Mouse (Mus musculus) urinary bladder, postnatal 14 days (tissue): ENCODE results near the gene Kif18b.

Experiments
- DNase-seq: peaks from one replicate; pipeline ENCODE4 v3.0.0; 2021; ENCODE audit warnings: low spot score

The Kif18b gene

DNA sequence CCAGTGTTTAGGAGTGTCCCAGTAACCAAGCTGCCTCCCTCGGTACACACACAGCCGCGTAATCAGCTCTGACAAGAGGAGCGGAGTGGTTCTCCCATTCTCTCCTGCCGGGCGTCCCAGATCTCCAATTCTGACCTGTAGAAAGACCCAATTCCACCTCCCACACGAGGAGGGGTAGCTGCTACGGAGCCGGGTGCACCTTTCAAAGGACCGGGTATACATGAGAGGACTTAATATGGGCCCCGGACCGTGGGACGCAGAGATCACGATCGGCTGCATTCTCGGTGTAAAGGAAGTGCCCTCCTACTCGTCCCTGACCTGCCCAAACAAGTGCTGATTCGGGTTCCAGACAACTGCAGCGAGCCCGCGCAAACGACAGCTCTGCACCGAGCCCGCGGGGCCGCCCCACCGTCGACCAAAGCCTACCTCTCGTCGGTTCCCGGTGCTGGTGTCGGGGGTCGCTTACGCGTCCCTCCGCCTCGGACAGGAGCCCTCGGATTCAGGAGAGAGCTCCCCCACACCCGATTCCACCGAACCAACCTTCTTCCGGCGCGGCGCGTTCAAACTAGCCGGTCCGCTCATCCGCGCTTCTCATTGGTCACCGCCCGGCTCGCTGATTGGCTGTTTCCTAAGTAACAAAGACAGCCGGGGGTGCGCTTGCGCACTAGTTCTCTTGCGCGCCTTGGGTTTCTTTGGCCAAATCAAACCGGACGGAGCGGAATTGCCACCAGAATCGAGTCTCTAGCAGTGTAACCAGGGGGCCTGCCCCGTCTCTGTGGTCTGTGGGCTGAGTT, at the start of gene Kif18b:
Gene Kif18b (minus strand): TSS at position 568 of the 794 bp plus-strand sequence.
- DNase-seq = peak; percentile 95

DNA sequence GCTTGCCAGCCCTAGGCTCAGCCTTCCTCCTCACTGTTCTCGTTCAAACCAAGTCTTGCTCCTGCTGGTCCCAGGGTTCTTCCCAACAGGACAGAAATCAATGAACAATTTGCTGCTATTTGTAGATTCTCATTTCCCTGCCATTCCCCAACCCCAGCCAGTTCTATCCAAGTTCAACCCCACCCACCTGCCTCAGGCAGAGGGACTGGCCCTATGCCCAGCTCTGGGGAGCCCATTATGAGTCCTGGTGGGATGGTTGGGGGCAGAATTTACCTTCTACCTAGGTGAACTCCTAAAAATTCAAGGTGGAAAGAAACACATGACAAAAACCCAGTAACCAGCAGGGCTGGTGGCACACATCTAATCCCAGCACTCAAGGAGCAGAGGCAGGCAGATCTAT, 47.4 kb upstream of the Kif18b start:
- no peak for DNase-seq

- no peak for DNase-seq
Measured at GRCm38 (mm10) chr11:102971604-102972003, 46.7 kb upstream of the Kif18b start.

DNA sequence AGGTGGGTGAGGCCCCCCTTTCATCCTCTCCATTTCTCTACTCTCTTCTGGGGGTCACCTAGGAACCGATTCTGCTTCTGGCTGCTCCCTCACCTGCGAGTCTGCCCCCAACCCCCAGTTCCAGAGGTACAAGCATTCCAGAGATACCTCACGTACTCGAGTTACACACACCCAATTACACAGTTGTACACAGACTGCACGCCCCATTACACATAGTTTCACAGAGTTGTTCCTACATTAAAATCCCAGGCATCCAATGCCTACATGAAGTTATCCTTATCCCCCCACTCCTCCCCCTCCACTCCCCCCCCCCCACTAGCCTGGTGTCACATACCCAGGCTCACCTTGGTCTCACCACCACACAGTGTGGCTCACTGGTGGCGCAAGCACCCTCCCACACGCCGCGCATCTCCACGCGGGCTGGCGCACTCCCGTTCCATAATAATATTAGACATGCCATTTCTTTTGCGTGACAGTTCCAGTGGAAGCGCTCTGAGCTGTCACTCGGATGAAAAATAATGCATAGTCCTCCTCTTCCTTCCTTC, 39.7 kb upstream of the Kif18b start:
- DNase-seq = no peak

DNA sequence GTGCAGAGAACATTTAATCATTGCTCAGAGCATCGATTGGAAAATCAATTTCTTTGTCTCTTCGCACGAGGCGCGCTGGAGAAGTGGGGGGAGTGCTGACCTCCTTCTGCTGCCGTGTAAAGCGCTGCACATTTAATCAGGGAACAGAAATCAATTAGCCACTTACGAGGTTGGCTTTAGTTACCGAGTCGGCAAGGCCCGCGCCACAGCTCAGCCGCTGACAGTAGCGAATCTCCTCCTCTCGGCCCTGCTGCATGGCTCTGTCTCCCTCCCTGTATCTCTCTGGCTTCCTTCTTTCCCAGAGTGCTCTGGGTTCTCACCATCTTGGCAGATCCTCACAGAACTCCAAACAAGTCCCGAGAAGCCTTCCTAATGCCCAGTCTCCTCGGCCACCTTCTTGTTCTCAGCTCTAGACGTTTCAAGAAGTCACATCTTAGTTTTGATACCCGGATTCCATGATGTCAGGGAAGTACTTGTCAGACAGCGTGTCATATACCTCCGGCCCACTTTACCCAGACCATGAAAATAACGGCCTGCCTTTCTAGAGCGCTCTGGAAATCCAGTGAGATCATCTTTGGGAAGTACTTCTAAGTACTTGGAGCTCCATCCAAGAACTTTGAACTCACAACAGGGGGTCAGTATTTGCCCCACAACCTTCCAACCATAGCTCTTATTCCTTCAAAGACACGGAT, 39.1 kb upstream of the Kif18b start:
- DNase-seq = no peak

- no peak for DNase-seq
Measured at GRCm38 (mm10) chr11:102963246-102963854, 38.4 kb upstream of the Kif18b start.

DNA sequence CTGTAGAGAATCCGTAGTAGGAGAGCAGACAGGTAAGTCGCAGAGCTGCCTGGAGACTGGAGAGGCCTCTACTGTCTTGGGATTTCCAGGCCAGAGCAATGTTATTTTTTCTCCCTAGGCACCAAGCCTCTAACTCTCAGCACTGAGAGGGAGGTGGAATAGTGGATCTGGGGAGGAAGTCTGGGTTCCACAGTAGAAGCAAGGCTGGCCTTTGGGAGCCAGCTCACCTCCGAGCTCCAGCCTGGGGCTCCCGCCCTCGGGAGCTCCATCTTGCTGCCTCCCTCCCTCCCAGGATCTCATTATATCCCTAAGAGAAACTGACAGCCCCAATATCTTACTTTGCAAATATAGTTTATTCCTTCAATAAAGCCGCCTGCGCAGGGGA, 37.9 kb upstream of the Kif18b start:
- DNase-seq = no peak

DNA sequence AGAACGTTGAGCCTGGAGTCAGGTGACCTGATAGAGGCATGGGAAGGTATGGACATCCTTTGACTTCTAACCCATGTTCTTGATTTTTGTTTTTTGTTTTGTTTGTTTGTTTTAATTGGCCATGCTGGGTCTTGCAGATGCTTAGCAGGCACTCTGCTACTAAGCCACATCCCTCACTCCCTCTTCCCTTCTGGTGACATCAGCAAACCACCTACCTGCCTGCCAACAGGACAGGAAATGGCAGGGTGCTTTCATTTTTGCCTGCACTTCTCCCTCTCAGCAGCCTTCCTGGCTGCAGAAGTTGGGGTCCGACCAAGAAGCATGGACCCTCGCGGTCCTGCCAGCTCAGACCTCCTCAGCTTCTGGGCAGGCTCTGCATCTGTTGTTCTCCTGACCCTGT, 36.2 kb upstream of the Kif18b start:
- no peak for DNase-seq

- no peak for DNase-seq
Measured at GRCm38 (mm10) chr11:102958870-102959269, 33.9 kb upstream of the Kif18b start.

GRCm38 (mm10) chr11:102958431-102958830, 33.5 kb upstream of the Kif18b start:
- no peak for DNase-seq

- DNase-seq = no peak
Measured at GRCm38 (mm10) chr11:102957692-102958091, 32.8 kb upstream of the Kif18b start.

DNA sequence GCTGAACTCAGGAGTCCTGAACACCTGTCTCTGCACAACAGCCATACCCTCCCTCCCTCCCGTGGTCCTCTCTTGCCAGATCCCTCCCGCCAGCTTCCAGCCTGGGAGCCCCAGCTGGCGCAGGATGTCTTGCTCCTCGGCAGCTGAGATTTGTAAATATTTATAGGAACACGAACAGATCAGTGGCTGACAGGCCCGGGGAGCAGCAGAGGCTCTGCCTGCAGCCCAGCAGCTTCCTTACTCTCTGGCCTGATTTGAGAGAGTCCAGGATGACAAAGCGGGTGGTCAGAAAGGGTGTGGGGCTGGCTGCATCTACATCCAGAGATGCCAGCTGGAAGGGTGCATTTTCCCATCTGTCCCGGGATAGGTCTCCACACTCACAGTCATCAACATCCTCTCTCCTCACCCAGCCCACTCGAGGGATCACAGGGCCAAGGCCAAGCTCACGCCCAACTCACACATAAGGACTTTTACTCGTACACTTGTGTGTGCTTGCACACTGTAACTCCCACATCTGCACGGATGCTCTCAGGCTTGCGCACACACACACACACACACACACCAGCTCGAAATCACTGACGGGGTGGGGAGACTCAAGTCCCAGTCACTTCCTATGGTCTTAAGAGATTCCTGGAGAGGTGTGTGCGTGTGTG, 32.2 kb upstream of the Kif18b start:
- peak; percentile 43 for DNase-seq

GRCm38 (mm10) chr11:102952922-102953321, 28.0 kb upstream of the Kif18b start:
- DNase-seq = no peak

DNA sequence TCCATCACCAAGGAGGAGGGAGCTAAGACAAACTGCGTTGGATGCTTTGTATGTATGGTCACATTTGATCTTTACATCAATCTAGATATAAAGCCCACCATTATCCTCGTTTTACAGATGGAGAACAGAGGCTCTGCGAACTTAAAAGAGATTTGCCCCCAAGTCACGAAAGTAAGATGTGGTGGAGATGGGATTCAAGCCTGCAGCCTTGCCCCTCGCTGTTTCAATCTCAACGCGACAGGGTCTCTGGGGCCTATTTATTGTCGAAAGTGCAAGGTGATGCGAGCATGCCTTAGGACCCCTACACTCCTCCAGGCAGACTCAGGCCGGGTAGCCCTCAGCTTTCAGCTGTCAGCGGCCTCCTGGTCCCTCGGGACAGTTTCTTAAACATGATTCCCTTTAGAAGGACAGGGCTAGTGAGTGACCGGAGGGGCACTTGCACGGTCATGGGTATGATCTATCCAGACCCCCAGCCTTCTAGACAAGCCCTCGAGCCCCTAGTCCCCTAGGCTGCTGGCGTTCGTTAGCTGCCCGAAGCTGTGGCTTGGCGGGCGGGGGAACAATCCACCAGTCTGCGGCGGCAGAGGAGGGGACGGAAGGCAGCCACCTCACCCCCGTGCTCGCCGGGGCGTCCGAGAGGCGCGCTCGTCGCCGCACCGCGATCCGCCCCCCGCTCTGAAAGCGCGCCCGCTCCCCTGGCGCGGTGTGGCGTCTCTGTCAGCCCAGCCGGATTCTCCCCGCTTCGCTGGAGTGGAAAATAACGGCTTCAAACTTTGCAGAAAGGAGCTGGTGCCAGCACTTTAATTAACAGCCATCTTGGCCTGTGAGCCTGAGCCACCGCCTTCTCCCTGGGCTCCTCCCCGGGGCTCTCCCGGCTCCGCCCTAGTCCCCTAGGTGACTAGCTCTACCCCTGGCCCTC, 23.4 kb upstream of the Kif18b start:
- peak; percentile 14 for DNase-seq

DNA sequence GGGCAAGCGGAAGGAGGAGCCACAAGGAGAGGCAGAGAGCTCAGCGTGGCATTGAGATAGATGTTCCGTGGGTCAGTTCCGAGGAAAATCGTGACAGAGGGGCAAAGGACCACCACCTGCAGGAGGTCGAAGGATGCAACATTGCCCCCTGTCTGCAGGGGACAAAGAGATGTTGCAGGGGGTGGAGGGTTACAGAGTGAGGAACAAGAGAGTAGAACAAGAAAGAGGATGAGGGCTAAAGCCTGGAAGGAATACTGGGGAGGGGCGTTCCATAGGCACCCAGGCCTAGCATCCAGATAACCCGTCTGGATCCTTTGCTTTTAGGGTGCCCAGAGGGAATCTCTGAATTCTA, 22.0 kb upstream of the Kif18b start:
- DNase-seq = no peak

DNA sequence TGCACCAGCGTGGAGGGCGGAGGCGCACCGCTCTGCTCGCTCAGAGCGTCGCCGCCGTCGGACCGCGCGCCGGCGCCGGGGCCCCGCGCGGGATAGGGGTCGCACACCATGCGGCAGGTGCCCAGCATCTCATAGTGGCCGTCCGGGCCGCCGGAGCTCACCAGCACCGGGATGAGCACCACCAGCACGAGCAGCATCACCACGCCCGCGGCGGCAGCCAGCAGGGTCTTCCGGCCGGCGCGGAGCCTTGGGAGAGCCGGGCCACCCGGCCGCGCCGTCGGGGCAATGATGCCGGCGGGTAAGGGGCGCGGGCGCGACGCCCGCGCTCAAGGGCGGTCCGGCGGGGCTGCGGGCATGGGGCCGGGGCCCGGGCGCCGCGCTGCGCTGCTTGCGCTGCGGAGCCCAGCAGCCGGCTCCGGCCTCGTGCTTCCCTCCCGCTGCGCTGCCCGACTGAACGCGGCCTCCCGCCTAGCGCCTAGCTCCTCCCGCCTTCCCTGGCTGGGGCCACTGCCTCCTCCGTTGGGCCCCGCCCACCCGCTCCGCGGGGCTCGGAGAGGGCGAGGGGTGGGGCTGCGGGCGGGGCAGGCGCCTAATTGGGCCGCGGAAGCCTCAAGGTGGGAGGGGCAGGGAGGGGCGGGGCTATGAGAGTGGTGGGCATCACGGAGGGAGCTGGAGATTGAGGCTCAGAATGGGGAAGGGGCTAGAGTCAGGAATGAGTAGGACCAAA, 21.5 kb upstream of the Kif18b start, which contains the start of gene C1ql1:
Gene C1ql1 (minus strand): TSS at position 424 of the 727 bp plus-strand sequence.
- DNase-seq = peak; percentile 89

- no peak for DNase-seq
Measured at GRCm38 (mm10) chr11:102945306-102946264, 20.7 kb upstream of the Kif18b start.

GRCm38 (mm10) chr11:102941236-102941635, 16.3 kb upstream of the Kif18b start:
- DNase-seq = no peak

- DNase-seq = no peak
Measured at GRCm38 (mm10) chr11:102939024-102939675, 14.2 kb upstream of the Kif18b start.
